Mouse (Mus musculus) right cerebral cortex, postnatal 25 days (tissue): ENCODE measurements around the gene Cpt1b.
"Not testable (repeated sequence)": the region's sequence is repeated elsewhere in the genome, so short reads cannot be mapped to it uniquely, and the experiment has no call there.

ENCODE experiments used
- DNase-seq: peaks from one replicate; pipeline ENCODE4 v3.0.0; 2022

The Cpt1b gene

DNA sequence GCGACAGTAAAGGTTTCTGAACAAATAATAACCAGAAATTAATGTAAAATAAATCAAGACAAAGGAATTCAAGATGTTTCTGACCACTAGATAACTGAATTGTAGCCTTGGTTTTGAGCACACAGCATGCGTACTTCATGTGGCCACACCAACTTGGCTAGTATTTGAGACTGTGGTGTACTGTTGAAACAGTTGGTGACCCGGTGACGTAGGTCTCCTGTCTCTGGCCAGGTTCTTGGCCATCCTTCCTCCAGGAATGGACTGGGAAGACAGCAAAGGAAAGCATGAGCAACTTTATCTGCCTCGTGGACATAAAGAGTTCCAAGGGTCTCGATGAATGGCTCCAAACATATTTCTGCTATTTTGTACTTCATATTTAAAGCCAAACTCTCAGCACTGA, 6.1 kb upstream of the Cpt1b start:
- no peak for DNase-seq

DNA sequence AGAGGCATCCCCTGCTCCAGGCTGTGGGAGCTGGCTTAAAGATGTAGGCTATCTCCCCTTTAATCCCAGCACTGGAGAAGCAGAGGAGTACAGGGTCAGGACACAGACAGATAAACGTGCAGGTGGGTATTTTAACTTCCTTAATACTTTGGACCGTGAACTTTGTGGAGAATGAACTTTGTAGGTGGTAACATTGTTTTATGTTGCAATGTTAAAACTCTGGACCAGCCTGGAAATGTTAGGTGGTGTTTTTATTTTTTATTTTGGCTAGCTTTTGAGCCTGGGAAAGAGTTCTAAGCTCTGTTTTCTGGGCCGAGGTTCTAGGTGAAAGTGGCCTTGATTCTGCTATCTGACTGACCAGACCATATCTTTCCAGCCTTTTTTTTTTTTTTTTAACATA, 5.6 kb upstream of the Cpt1b start:
- no peak for DNase-seq

- DNase-seq, result not testable (repeated sequence)
These were observed 5.1 kb upstream of the Cpt1b start for GRCm38 (mm10) chr15:89430771-89431170.

DNA sequence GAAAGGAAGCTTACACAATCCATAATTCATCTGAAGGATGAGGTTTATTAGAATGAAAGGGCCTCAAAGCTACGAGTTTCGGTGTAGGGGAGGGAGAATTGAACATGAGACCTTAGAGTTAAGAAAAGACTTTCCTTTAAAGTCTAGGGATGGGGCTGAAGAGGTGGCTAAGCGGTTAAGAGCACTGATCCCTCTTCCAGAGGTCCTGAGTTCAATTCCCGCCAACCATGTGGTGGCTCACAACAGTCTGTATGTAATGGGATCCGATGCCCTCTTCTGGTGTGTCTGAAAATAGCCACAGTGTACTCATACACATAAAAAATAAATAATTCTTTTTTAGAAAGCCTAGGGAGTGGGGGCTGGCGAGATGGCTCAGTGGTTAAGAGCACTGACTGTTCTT, 4.7 kb upstream of the Cpt1b start:
- DNase-seq, result no peak

DNA sequence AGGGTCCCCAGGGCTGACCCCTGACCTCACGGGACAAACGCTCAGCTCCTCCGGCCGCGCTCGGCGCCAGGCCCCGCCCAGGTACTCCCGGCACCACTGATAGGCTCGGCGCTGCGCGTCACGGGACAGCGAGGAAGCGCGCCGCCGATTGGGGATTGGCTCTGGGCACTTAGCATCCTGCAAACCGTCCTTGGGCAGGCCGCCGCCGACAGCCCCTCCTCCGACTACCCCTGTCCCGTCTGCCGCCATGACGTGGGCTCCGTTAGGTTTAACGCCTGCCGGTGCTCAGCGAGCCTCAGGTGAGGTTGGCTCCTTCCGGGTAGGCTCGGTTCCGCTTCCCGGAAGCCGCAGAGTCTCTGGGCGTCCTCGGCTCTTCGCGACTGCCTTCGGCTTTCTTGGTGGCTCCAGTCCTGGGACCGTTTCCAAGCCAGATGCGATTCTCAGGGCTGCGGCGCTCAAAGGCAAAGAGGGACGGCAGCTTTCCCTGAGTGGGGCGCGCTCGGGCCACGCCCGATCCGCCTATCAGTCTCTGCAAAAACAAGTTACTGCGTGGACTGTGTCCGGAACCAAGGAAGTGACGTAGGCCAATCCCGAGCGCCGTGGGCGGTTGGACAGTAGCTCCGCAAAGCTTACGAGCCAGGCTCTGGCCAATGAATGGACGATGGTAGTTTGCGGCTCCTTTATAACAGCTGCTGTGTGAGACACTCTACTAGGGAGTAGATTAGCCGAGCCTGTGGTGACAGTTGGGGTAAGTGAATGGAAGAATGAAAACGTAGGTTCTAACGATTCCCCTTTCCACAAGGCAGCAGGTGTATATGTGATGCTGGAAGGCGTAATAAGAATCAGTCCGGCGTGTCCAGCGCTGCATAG, 3.9 kb upstream of the Cpt1b start, which contains the start of the genes C730034F03Rik, Gm44502 and Chkb:
C730034F03Rik (plus strand) TSS at position 238 of the 870 bp plus-strand sequence.
Gm44502 (minus strand) TSS at position 345 of the 870 bp plus-strand sequence.
Chkb (minus strand) TSS at position 557 of the 870 bp plus-strand sequence.
- DNase-seq, result peak; percentile 94

DNA sequence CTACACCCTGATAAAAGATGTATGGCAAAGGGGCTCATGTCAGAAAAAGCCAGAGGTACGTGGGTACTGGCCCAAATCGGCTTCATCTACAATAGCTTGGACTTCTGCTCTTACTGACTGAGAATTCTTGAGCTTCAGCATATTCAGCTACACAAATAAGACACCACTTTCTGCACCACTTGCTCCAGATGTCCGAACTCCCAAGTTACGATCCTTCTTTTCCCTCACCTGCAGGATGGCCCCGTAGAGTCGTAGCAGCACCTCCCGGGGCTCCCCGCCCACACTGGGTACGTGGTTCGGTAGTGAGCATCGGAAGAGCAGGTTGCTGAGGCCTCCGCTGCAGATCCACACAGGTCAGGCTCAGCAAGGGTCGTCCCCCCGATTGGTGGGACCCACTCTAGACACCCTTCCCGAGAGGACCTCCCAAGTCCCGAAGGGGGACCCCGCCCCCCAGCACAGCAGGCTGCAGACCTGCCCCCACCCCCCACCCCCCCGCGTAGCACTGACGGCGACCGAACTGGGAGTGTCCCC, 3.2 kb upstream of the Cpt1b start:
- no peak for DNase-seq

DNA sequence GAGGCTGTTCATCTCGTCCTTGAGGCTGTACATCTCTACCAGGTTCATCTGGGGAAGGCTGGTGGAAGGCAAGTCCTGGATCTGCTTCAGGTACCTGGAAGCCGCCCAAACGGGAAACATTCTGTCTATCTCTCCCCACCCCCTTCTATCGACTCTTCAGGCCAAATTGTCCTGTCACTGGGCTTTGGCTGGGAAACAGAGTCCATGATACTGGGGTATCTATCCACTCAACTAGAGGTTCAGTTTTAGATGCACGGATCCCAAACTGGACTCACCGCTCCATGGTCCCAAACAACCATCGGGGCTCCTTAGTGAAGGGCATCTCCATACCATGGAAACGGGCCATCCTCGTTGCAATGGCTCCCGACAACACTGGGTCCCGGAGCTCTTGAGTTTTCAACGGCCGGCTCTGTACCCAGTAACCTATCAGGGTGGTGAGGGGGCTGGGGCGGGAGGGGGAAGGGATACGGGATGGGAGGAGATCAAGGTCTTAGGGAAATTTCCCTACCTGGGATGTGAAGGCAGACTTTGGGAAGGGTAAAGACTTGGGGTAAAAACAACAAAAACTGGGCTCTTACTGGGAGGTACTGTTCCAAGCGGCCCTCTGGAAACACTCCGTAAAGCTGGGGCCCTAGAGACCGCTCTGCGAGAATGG, 2.6 kb upstream of the Cpt1b start:
- no peak for DNase-seq

DNA sequence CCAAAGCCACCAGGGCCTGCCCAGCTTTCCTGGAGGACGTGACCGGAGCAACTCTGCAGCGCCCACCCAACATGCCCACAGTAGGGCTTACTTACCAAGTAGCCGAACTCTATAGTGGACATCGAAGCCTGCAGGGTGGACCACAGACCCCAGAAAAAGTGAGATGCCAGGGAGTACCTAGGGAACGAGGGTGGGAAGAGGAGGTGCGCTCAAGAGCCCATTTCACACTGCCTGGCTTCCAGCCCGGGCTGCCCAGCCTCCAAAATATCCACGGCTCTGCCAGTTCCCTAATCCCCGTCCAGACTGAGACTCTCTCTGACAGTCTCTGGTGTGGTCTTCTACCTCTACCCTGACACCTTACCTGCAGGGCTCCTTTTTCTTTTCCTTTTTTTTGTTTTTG, 1.1 kb upstream of the Cpt1b start:
- no peak for DNase-seq

GRCm38 (mm10) chr15:89424621-89425020, 1.0 kb downstream of the Cpt1b start:
- no peak for DNase-seq

GRCm38 (mm10) chr15:89421938-89422337, 3.7 kb downstream of the Cpt1b start:
- no peak for DNase-seq

GRCm38 (mm10) chr15:89415282-89415681, 10.4 kb downstream of the Cpt1b start:
- DNase-seq, result no peak

GRCm38 (mm10) chr15:89410118-89410517, 15.5 kb downstream of the Cpt1b start, which contains the start of gene Syce3:
Gene Syce3, minus strand, starts transcription at chr15:89410503.
- no peak for DNase-seq

- DNase-seq, result no peak
These were observed 19.0 kb downstream of the Cpt1b start for GRCm38 (mm10) chr15:89406691-89407090.

- no peak for DNase-seq
These were observed 20.6 kb downstream of the Cpt1b start for GRCm38 (mm10) chr15:89404831-89405623.

- DNase-seq, result no peak
These were observed 23.2 kb downstream of the Cpt1b start for GRCm38 (mm10) chr15:89402471-89402870.

- DNase-seq, result no peak
These were observed 25.9 kb downstream of the Cpt1b start for GRCm38 (mm10) chr15:89399716-89400115.

- no peak for DNase-seq
These were observed 27.5 kb downstream of the Cpt1b start for GRCm38 (mm10) chr15:89398146-89398545.

GRCm38 (mm10) chr15:89396883-89397282, 28.8 kb downstream of the Cpt1b start:
- no peak for DNase-seq

DNA sequence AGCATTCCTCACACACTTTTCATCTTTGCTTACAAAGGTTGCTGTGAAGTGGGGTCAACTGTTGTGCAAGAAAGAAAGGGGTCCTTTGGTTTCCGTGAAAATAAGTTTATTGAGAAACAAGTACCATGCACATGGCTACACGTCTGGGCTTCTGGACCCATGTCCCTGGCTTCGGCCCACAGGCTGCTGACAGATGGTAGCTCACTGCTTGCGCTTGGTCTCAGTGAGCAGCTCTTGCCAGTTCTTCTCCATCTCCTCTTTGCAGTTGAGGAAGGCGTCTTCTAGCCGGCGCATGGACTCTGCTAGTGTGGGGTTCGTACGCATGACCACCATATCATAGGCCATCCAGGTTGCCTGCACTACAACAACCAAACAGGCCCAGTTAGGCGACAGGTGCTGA, 35.6 kb downstream of the Cpt1b start:
- DNase-seq, result no peak

GRCm38 (mm10) chr15:89387127-89387526, 38.5 kb downstream of the Cpt1b start:
- no peak for DNase-seq

DNA sequence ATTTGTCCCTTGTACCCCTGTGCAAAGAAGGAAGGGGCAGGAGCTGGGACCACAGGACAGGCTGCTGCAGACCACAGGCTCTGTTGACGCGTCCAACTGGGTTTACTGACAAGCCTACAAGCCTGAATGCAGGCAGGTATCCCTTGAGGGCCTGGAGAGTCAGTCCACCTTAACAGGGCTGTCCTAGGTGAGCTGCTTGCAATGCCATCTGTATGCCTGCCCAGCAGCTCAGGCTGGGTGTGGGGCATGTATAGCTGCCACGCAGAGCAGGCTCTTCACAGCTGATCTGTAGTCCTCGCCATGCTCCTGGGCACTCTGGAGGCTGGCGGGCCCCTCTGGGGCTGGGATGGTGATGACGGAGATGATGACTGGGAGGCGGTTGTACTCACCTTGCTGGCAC, 41.0 kb downstream of the Cpt1b start, which contains the start of gene Klhdc7b:
Klhdc7b (plus strand) TSS at position 301 of the 400 bp plus-strand sequence.
- DNase-seq, result no peak

GRCm38 (mm10) chr15:89379429-89379828, 46.2 kb downstream of the Cpt1b start:
- DNase-seq, result no peak
